Mouse (Mus musculus) macrophage (primary cell): ENCODE data around the gene Pde4a. TPM values are rescaled to one million over a fixed set of nuclear protein-coding genes. Genes with fewer than 3 reads are reported as not detected.
A peak's percentile ranks its signal among the peaks of the same experiment; 100 is the strongest.

Experiments
- H3K27ac ChIP-seq: fragments of 350-480 bp; formaldehyde crosslinking; 2 replicates; pipeline ENCODE4 v1.9.0; 2021
- H3K36me3 ChIP-seq: fragments of 350-480 bp; formaldehyde crosslinking; 2 replicates; pipeline ENCODE4 v1.9.0; 2021; ENCODE audit errors: inconsistent target
- H3K4me3 ChIP-seq: fragments of 350-480 bp; formaldehyde crosslinking; 2 replicates; pipeline ENCODE4 v1.9.0; 2021; ENCODE audit errors: inconsistent target
- H3K79me2 ChIP-seq: fragments of 350-480 bp; formaldehyde crosslinking; 2 replicates; pipeline ENCODE4 v1.9.0; 2021; ENCODE audit errors: inconsistent target
- WGBS: methylation state at CpG from one replicate; pipeline ENCODE4 v1.1.7; 2026; ENCODE audit warnings: inconsistent platforms; ENCODE audit not compliant: missing documents; 5-methylcytosine and 5-hydroxymethylcytosine counted together
- polyA plus RNA-seq: library from polyadenylated mRNA; stranded (reverse); fragments of 250-400 nt; gene quantifications from 3 replicates; pipeline ENCODE4 v1.2.4, GENCODE M21; 2018; ENCODE audit warnings: inconsistent platforms

The Pde4a gene
- polyA plus RNA-seq, 1 experiment from 2014 or later = 7.1 TPM

DNA sequence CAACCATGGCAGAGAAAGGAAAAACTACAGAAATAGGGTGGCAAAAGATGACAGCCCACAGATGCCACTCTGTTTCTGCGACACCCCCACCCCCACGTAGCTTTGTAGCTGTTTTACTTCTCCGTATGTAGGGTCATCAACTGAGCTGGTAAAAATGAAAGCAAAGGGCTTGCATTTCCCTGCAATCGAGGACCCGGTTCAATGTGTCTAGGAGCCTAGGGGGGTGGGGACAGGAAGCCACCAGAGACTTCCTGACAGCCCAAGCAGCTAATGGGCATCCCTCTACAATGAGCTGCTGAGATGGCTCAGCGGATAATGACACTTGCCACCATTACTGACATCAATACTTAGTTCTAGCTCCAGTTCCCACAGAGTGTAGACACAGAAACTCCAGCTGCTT lies 29.1 kb upstream of the Pde4a start:
- peak overlapping the region; percentile 52 for H3K27ac ChIP-seq
- peaks cover 36% of the 10 kb centered on the region for H3K36me3 ChIP-seq
- H3K4me3 ChIP-seq = no peak overlapping the region
- no peaks in the 10 kb centered on the region for H3K79me2 ChIP-seq
- whole genome bisulfite sequencing = 27% methylated on average over 6 of the region's 6 CpGs

DNA sequence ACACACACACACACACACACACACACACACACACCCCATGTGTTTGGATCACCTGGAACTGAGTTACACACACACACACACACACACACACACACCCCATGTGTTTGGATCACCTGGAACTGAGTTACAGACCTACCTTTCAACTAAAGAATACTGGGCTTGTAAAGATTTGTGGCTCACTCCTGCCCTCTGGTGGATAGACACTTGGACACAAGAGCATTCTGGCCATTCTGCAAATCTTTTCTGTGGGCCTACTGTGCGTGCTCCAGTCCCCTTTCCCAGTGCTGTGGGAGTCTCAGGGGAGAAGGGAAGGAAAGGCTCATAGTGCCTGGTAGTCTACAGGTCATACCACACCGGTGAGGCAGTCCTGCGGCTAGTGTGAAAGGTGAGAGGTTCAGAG lies 28.3 kb upstream of the Pde4a start:
- WGBS = 52% methylated on average over 3 of the region's 3 CpGs
- H3K79me2 ChIP-seq = no peaks in the 10 kb centered on the region
- H3K27ac ChIP-seq = no peak overlapping the region
- peaks cover 37% of the 10 kb centered on the region for H3K36me3 ChIP-seq
- no peak overlapping the region for H3K4me3 ChIP-seq

DNA sequence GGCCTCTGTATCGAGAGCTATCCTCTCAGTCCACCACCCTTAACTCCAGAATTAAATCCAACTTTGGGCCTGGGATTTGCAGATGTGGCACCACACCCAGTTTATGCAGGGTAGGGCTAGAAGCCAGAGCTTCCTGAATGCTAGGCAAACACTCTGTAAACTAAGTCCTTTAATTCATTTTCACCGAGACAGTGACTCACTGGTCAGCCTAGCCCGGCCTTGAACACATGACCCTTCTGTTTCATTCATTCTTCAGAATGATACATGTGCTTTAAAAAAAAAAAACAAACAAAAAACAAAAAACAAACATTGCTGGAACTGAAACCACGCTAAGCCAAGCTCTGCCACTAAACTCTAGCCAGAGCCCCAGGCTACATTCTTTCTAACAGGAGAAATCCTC lies 27.1 kb upstream of the Pde4a start:
- H3K36me3 ChIP-seq = peaks cover 44% of the 10 kb centered on the region
- no peak overlapping the region for H3K27ac ChIP-seq
- H3K4me3 ChIP-seq = no peak overlapping the region
- H3K79me2 ChIP-seq = peaks cover 6% of the 10 kb centered on the region
- 85% methylated on average over 4 of the region's 4 CpGs for WGBS

DNA sequence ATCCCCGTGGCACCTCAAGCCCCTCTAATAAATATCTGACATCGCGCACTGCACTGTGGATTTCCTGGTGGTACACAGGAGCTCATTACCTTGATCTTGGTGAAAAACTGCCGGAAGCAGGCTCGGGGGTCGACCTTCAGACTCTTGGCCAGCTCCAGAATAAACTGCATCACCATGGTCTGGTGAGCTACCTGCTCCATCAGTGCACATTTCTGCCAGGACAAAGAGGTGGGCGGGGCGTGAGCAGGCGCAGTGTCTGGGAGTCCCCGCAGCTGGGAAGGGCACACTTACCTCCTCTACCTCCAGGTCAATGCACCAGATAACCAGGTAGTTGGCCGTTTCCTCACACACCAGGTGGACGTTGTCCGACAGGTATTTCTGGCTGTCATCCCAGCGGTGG lies 23.6 kb upstream of the Pde4a start:
- H3K36me3 ChIP-seq = peaks cover 60% of the 10 kb centered on the region
- peaks cover 42% of the 10 kb centered on the region for H3K79me2 ChIP-seq
- no peak overlapping the region for H3K27ac ChIP-seq
- no peak overlapping the region for H3K4me3 ChIP-seq
- WGBS = 91% methylated on average over 8 of the region's 14 CpGs

DNA sequence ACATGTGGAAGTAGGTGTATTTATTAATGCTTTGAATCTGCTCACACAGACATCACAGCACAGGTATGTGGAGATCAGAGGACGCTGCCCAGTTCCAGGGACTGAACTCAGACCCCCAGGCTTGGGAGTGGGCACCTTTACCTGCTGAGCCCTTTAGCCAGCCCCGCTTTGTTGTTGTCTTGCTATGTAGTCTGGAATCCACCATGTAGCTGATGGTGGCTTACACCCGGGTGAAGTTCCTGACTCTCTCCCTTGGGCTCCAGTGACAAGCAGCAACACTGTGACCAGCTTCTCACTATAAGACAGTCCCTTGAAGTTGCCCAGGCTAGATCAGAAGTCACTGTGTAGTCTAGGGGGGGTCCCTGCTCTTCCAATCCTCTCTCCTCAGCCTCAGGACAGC lies 21.2 kb upstream of the Pde4a start:
- no peak overlapping the region for H3K27ac ChIP-seq
- H3K36me3 ChIP-seq = peaks cover 44% of the 10 kb centered on the region
- WGBS = 92% methylated on average over 3 of the region's 3 CpGs
- no peak overlapping the region for H3K4me3 ChIP-seq
- H3K79me2 ChIP-seq = peaks cover 66% of the 10 kb centered on the region

DNA sequence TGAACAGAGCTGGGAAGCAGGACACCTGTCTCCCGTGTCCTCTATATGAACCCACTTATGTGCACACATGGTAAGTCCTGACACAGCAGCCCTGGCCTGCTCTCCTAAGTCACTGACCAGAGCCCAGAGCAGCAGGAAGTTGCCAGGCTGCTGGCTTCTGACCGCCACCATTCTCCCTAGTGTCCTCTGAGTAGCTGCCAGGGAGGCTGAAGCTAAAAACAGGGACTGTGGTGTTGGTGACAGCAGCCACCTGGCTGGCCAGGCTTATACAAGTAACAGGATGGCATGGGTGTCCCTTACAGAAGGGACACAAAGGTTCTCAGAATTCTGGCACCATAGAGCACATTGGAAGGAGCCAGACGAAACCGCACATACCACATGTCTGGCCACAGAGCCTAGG lies 20.1 kb upstream of the Pde4a start:
- Histone ChIP-seq H3K36me3 (peaks cover 33% of the 10 kb centered on the region; the same call in 1 of the 2 replicates), H3K79me2 (peaks cover 70% of the 10 kb centered on the region), H3K27ac (no peak overlapping the region), H3K4me3 (no peak overlapping the region)
- WGBS = 94% methylated on average over 4 of the region's 4 CpGs

DNA sequence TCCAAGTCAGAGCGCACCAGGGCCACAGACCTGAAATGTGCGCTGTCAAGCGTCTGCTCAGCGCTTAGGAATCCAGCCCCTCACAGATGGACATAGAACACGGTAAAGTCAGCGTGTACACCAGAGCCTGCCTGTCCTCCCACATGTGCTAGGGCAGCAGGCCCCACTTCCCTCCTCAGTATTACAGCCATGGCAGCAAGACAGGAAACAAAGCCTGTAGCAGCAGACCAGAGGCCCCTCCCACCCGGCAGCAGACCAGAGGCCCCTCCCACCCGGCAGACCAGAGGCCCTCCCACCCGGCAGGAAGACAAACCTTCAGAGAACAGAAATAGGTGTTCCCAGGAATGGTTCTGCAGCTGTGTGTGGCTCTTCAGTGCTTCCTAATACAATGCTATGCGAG lies 18.8 kb upstream of the Pde4a start:
- H3K36me3 ChIP-seq = peaks cover 23% of the 10 kb centered on the region; the same call in 1 of the 2 replicates
- H3K4me3 ChIP-seq = peak overlapping the region; percentile 11; the same call in 1 of the 2 replicates
- 8% methylated on average over 10 of the region's 10 CpGs for WGBS
- H3K27ac ChIP-seq = peak overlapping the region; percentile 21
- peaks cover 70% of the 10 kb centered on the region for H3K79me2 ChIP-seq

DNA sequence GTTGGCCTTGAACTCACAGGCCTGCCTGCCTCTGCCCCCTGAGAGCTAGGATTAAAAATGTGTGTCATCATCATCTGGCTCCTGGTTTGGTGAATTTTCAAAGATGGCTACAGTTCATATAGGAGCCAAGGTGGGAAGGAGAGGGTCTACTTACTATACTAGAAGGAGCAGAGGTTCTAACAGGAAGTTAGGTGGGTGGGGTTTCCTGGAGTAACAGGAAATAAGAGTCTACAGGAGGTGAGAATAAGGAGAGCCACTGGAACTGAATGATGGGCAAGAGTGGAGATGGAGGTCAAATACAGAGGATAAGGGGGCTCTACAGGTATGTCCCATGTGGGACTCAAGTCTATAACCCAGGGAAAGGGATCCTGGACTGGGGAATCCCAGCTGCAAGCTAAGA lies 17.1 kb upstream of the Pde4a start:
- H3K4me3 ChIP-seq = peak overlapping the region; percentile 94
- H3K27ac ChIP-seq = no peak overlapping the region
- H3K36me3 ChIP-seq = peaks cover 16% of the 10 kb centered on the region; the same call in 1 of the 2 replicates

DNA sequence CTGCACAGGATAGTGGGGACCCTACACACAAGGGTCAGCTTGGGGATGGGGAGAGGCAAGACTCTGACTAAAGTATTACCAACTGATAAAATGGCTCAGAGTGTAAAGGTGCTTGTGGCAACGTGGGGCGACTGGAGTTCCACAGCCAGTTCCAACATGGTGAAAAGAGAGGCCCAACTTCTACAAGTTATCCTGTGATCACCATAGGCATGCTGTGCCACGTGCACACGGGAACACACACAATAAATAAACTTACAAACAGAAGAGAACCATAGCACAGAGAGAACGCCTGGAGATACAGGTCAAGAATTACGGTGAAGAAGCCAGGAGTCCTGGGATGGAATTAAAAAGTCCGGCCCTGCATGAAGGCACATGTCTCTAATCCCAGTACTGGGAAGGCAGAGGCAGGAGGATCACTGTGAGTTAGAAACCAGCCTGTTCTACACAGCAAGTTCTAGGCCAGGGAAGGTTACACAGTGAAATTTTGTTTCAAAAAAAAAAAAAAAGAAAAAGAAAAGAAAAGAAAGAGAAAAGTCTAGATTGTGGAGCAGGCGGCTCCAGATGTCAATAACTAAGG lies 16.3 kb upstream of the Pde4a start:
- Histone ChIP-seq H3K79me2 (peaks cover 56% of the 10 kb centered on the region), H3K27ac (peak overlapping the region; percentile 59), H3K4me3 (peak overlapping the region; percentile 94), H3K36me3 (0 out of 2 replicates have a peak, but pooled peaks cover 10% of the 10 kb centered on the region)
- WGBS = 3% methylated on average over 8 of the region's 8 CpGs

More for the DNA sequence above, 17.1 kb upstream of the Pde4a start:
- H3K79me2 ChIP-seq = peaks cover 63% of the 10 kb centered on the region

DNA sequence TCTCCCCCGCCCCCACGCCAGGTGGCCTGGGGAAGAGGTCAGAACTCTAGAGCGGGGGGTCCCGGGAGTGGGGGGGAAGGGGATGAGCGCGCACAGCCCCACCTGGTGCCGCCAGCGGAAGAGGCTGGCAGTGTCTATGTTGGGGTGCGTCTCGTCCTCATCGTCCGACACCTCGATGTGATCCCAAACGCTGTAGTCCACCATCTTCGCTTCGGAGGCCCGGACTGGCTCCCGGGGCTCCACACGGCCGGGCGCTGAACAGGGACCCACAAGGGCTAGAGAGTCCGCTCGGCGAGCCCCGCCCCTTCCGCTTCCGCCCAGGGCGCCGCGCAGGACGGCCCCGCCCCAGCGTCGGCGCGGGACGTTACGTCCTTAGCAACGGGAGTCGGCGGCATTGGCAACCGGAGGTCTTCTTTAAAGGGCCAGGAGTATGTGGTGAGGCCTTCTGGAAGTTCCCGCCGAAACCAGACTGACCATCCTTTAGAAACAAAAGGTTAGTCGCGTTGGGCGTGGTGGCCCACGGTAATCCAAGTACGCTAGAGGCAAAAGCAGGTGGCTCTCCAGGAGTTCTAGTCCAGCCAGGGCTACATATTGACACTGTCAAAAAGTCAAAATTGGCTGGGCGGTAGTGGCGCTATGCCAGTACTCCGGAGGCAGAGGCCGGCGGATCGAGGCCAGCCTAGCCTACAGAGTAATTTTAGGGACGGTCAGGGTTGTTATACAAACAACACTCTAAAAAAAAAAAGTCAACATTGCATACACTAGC lies 15.7 kb upstream of the Pde4a start, which contains the start of gene Cdc37:
Gene Cdc37 (minus strand): TSS at position 329 of the 766 bp plus-strand sequence.
- Histone ChIP-seq H3K36me3 (0 out of 2 replicates have a peak, but pooled peaks cover 3% of the 10 kb centered on the region), H3K79me2 (peaks cover 49% of the 10 kb centered on the region), H3K27ac (peak within 1 kb of the TSS; percentile 59), H3K4me3 (peak within 1 kb of the TSS; percentile 94)
- 5% methylated on average over 54 of the region's 56 CpGs for WGBS

DNA sequence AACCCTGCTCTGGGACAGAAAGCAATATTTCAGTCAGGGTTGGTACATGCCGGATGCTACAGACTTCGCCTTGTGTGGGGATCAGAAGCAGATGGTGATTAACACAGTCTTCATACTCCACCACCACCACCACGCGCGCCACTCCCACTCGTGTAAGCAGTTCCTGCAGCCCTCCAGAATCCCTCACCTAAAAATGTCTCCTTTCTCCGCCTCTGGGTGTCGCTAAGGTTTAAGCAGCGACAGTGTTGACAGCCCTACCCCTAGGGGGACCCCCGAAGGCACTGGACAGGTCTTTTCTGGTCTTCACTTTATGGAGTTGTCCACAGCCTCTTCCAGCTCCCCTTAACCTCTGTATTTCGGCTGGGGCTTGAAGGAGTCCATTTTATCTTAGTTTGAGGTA lies 12.8 kb upstream of the Pde4a start:
- H3K4me3 ChIP-seq = no peak overlapping the region
- 4% methylated on average over 11 of the region's 11 CpGs for WGBS

DNA sequence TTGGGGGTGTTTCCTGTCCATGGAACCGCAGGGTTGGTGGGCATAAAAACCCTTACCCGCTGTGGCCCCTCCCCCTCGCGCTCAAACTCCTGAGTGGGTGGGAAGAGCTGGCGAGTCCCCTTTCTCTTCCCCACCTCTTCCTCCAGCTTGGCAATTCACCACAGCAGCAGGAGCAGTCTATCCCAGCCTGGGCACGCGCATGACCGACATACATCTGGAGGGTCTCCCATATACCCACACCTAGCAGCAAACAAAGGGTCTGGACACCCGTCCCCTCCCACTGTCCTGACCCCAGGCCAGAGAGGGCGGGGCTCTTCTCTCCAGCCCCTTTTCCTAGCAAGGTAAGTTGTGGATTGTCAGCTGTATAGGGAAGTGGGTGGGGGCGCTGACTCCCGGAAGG lies 12.2 kb upstream of the Pde4a start:
- 9% methylated on average over 9 of the region's 12 CpGs for WGBS
- Histone ChIP-seq H3K4me3 (no peak overlapping the region), H3K27ac (no peak overlapping the region), H3K79me2 (peaks cover 14% of the 10 kb centered on the region), H3K36me3 (no peaks in the 10 kb centered on the region)

More for the DNA sequence above, 12.8 kb upstream of the Pde4a start:
- Histone ChIP-seq H3K36me3 (no peaks in the 10 kb centered on the region), H3K79me2 (peaks cover 20% of the 10 kb centered on the region), H3K27ac (no peak overlapping the region)

DNA sequence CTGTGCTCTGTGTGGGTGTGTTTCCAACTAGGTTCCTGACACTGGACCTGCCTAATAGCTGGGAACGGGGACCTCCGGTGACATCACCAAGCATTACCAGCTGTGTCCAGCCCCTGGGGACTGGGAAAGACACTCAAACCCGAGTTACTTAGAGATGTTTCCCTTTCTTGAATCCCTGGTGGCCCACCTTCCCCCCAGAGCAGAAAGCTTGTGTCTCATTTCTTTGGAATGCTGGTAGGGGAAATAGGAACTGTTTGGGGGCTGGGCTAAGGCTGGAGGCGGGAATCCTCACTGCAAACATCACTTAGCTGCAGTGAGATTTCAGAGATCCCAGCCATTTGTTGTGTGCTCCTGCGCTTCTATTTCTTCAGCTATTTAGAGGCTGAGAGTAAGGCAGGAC lies 11.7 kb upstream of the Pde4a start:
- Histone ChIP-seq H3K36me3 (no peaks in the 10 kb centered on the region), H3K4me3 (no peak overlapping the region), H3K79me2 (peaks cover 9% of the 10 kb centered on the region), H3K27ac (no peak overlapping the region)
- 61% methylated on average over 5 of the region's 5 CpGs for WGBS

DNA sequence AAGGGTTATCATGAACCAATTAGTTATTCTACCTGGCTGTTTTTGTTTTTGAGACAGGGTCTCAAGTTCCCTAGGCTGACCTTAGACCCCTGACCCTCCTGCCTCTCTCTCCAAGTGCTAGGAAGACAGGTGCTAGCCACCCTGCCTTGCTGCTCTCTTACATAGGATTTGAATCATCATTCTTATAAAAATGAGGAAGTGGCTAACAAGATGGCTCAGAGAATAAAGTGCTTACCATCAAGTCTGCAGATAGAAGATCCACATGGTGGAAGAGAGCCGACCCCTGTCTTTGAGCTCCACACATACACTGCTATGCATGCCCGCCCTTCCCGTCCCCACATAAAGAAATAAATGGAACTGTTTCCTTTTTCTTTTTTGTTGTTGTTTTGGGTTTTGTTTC lies 10.7 kb upstream of the Pde4a start:
- Histone ChIP-seq H3K27ac (no peak overlapping the region), H3K36me3 (no peaks in the 10 kb centered on the region), H3K4me3 (no peak overlapping the region), H3K79me2 (no peaks in the 10 kb centered on the region)
- 67% methylated on average over 3 of the region's 3 CpGs for whole genome bisulfite sequencing

DNA sequence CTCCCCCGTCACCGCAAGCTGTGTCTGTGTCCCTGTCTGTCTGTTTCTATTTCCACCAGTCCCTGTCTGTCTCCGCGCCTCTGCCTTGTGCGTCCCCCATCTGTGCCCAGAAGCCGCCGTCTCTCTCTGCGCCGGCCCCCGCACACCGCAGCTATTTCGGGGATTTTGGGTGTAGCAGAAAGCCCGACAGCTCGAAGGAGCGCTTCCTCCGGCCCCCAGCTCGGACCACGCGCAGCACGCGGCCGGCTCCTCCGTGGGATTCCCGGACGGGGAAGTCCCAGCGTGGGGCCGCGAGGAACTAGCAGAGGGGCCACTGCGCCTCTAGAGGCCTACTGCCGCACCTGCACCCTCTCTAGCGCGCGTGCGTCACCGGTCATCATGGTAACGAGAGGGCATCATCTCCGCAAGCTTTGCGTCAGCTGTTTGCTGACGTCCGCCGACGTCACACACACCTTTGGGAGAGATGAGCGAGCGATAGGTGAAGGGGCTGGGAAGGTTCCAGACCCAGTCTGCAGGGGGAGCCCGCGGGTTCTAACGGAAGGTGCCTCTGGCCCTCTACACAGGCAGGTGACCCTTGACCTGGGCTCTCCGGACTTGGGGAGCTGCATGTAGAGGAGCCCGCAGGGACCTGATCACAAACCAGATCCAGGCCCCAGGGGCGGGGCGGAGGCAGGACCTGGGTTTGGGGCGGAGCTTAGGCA lies 4.2 kb upstream of the Pde4a start:
- Histone ChIP-seq H3K36me3 (no peaks in the 10 kb centered on the region), H3K27ac (no peak overlapping the region), H3K4me3 (peak overlapping the region; percentile 27; the same call in 1 of the 2 replicates), H3K79me2 (no peaks in the 10 kb centered on the region)
- WGBS = 2% methylated on average over 48 of the region's 52 CpGs
